Mouse (Mus musculus) left cerebral cortex, postnatal 14 days (tissue): ENCODE measurements around the gene Cebpe. TPM values are rescaled to one million over a fixed set of nuclear protein-coding genes. Genes with fewer than 3 reads are reported as not detected.

Experiments used
- DNase-seq, 2 experiments: peaks; one replicate each; pipeline ENCODE4 v3.0.0; 2021 to 2022; ENCODE audit warnings: low spot score in 2 of 2, mixed read lengths in 1 of 2
- intact Hi-C: fragments of 180-260 bp; cut with DNase I; formaldehyde crosslinking; loops from one replicate; pipeline ENCODE4 v1.15.1; 2025
- long read RNA-seq, 2 experiments: library from polyadenylated mRNA; stranded (forward); transcript quantifications; one replicate each; pipeline ENCODE4 v2.0.0; 2021
- total RNA-seq, 2 experiments: library from RNA; stranded (reverse); gene quantifications; 2 replicates each; pipeline ENCODE4 v1.2.3; 2021

Gene Cebpe
- not detected for total RNA-seq
- long read RNA-seq, experiment 1 = 0 reads
- long read RNA-seq, experiment 2 = 0 reads

- intact Hi-C loops = no loop called here
These were observed at the start of gene Cebpe for GRCm38 (mm10) chr14:54712074-54712473. Cebpe (minus strand) TSS chr14:54712174.

GRCm38 (mm10) chr14:54756382-54756781, 44.4 kb upstream of the Cebpe start:
- intact Hi-C loops = no loop called here
- peak in 1 of 2 experiments; percentile 45 for DNase-seq

More at GRCm38 (mm10) chr14:54712074-54712473, at the start of gene Cebpe:
- DNase-seq = no peak

- peak; percentile 40 to 74 for DNase-seq
- intact Hi-C loops = no loop called here
These were observed 42.6 kb upstream of the Cebpe start for GRCm38 (mm10) chr14:54754602-54755018.

GRCm38 (mm10) chr14:54753986-54754601, 42.1 kb upstream of the Cebpe start:
- intact Hi-C loops = no loop called here
- no peak for DNase-seq

GRCm38 (mm10) chr14:54752938-54753337, 41.0 kb upstream of the Cebpe start:
- DNase-seq = no peak
- intact Hi-C loops = no loop called here

GRCm38 (mm10) chr14:54751768-54752167, 39.8 kb upstream of the Cebpe start:
- intact Hi-C loops = no loop called here
- no peak for DNase-seq

- DNase-seq = no peak
- intact Hi-C loops = no loop called here
These were observed 37.3 kb upstream of the Cebpe start for GRCm38 (mm10) chr14:54749238-54749637.

GRCm38 (mm10) chr14:54747942-54748917, 36.3 kb upstream of the Cebpe start:
- no peak for DNase-seq
- intact Hi-C loops = no loop called here

GRCm38 (mm10) chr14:54746038-54746437, 34.1 kb upstream of the Cebpe start:
- intact Hi-C loops = no loop called here
- DNase-seq = no peak

- intact Hi-C loops = no loop called here
- no peak for DNase-seq
These were observed 32.5 kb upstream of the Cebpe start for GRCm38 (mm10) chr14:54744473-54744872.

GRCm38 (mm10) chr14:54742375-54742774, 30.4 kb upstream of the Cebpe start:
- DNase-seq = no peak
- intact Hi-C loops = no loop called here

GRCm38 (mm10) chr14:54741721-54742120, 29.7 kb upstream of the Cebpe start:
- intact Hi-C loops = no loop called here
- no peak for DNase-seq

GRCm38 (mm10) chr14:54737634-54738033, 25.7 kb upstream of the Cebpe start:
- no peak for DNase-seq
- intact Hi-C loops = no loop called here

- intact Hi-C loops = no loop called here
- peak; percentile 70 to 75 for DNase-seq
These were observed 24.9 kb upstream of the Cebpe start for GRCm38 (mm10) chr14:54736555-54737552.

GRCm38 (mm10) chr14:54735221-54735620, 23.2 kb upstream of the Cebpe start:
- intact Hi-C loops = no loop called here
- no peak for DNase-seq

- DNase-seq = no peak
These were observed 22.0 kb upstream of the Cebpe start for GRCm38 (mm10) chr14:54734004-54734403.

GRCm38 (mm10) chr14:54732206-54732605, 20.2 kb upstream of the Cebpe start:
- DNase-seq = no peak
- intact Hi-C loops = no loop called here

More at GRCm38 (mm10) chr14:54734004-54734403, 22.0 kb upstream of the Cebpe start:
- intact Hi-C loops = no loop called here

GRCm38 (mm10) chr14:54730305-54730704, 18.3 kb upstream of the Cebpe start:
- peak in 1 of 2 experiments; percentile 47 for DNase-seq
- intact Hi-C loops = no loop called here
